Mouse (Mus musculus) erythroblast, embryonic 14.5 days (primary cell): ENCODE measurements around the gene Tekt5.

Source experiments
- GATA1 ChIP-seq: IDR thresholded peaks from 2 replicates; pipeline ENCODE4 v1.6.1; 2012; ENCODE audit warnings: low read length, inconsistent platforms, mixed read lengths
- TAL1 ChIP-seq: IDR thresholded peaks from 3 replicates; pipeline ENCODE4 v1.6.1; 2012; ENCODE audit warnings: low read length, inconsistent platforms, mixed read lengths

- TF ChIP-seq GATA1, result no peak
- TF ChIP-seq TAL1, result no peak
Observed at GRCm38 (mm10) chr16:10394699-10395540, at the start of gene Tekt5.
